Mouse (Mus musculus) cortical plate, adult 2 months (tissue): ENCODE results near the gene Rgl2.

Experiments used
- CTCF ChIP-seq: fragments of 200-500 bp; IDR thresholded peaks from 2 replicates; pipeline ENCODE4 v1.5.1; 2011; ENCODE audit warnings: mild to moderate bottlenecking, control low read depth, low read length; ENCODE audit not compliant: insufficient read depth; ENCODE audit errors: extremely low read depth
- POLR2A ChIP-seq: fragments of 200-500 bp; IDR thresholded peaks from 2 replicates; pipeline ENCODE4 v1.6.1; 2011; ENCODE audit warnings: mild to moderate bottlenecking, low read length, control low read depth; ENCODE audit not compliant: insufficient read depth; ENCODE audit errors: extremely low read depth

GRCm38 (mm10) chr17:33968489-33968888 is 39.1 kb downstream of the Rgl2 start:
- TF ChIP-seq CTCF: peak; percentile 89
- TF ChIP-seq POLR2A: no peak
